9 mouse cellular contexts compared by ENCODE assay signal in the genomic region with DNA sequence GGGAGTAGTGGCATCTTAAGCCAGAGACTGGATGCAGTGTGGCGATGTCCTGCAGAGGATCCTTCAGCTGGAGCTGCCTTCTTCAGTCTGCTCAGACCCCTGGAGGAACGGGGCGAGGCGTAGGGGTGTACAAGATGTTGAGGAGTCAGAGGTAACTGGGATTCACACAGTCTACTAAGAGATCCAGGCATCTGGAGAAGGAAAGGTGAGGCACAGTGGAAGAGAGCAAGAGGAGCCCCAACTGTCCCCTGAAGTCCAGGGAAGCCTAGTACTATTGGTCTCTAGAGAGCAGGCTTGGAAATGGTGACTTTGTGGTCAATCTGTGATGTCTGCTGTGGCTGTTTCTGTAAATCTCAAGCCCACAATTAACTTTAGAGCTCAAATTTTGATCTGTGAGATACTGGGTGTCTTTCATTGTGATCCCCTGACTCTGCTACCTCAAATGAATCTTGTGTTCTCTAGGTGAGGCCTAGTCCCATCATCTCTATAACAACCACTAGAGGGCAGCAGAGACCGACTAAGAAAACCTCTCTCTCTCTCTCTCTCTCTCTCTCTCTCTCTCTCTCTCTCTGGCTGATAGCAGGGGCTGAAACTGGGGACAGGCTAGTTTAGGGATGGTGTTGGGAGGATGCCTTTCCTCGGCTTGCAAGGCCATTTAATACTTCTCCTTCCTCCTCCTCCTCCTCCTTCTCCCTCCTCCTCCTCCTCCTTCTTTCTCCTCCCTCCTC. TPM values are rescaled to one million over a fixed set of nuclear protein-coding genes. Genes with fewer than 3 reads are reported as not detected.
DNase-seq lines count a peak whose midpoint lies in the region; ATAC-seq and TF ChIP-seq lines count a peak whose summit lies in the region.
"Had no signal": no experiment of that assay in that cellular context is flagged by ENCODE, and none has a peak within 500 bp of the region (broad histone marks: within the 10 kb centered on the region; RNA-seq: fewer than 3 reads in every experiment).

No protein-coding gene starts in this region.

- no peak overlapping the region for H3K27ac ChIP-seq in forebrain, postnatal 0 days (ENCODE audit: low read depth, low read length)
- H3K27ac ChIP-seq in midbrain, embryonic 15.5 days, result no peak overlapping the region

- H3K4me3 ChIP-seq in forebrain, postnatal 0 days (ENCODE audit: low read depth, low read length), result no peak overlapping the region
- no peak overlapping the region for H3K4me3 ChIP-seq in midbrain, embryonic 15.5 days

- H3K4me2 ChIP-seq in forebrain, postnatal 0 days (ENCODE audit: low read depth), result no peak overlapping the region
- H3K4me2 ChIP-seq in midbrain, embryonic 15.5 days, result no peak overlapping the region

- 62% methylated on average over 6 of the region's 6 CpGs for WGBS in forebrain, postnatal 0 days
- WGBS in midbrain, embryonic 15.5 days, result 57% methylated on average over 6 of the region's 6 CpGs

- peak; percentile 22 to 29 for DNase-seq in cerebellum, adult 18-20 months
- DNase-seq in cerebellum, adult 9-11 months, result no peak
- peak; percentile 70 for DNase-seq in 416B (ENCODE audit: low read depth)
- peak; percentile 25 for DNase-seq in c-Kit-negative CD71-positive TER-119-positive erythroid progenitor cells, embryonic 14.5 days (ENCODE audit: low read depth, low spot score)
- DNase-seq in forebrain, postnatal 0 days, result peak; percentile 82
- DNase-seq in kidney, postnatal 10 days, result peak; percentile 54
- DNase-seq in spleen, postnatal 10 days (ENCODE audit: low spot score in 2 of 2), result no peak

- ATAC-seq in forebrain, postnatal 0 days, result peak; percentile 84
- ATAC-seq in midbrain, embryonic 15.5 days (replicated peaks), result peak; percentile 82

- no peaks in the 10 kb centered on the region for H3K36me3 ChIP-seq in forebrain, postnatal 0 days (ENCODE audit: insufficient read depth)
- H3K36me3 ChIP-seq in midbrain, embryonic 15.5 days (replicated peaks), result no peaks in the 10 kb centered on the region
- H3K36me3 ChIP-seq: G1E had no signal

- H3K9me3 ChIP-seq in forebrain, postnatal 0 days (ENCODE audit: low read length), result no peaks in the 10 kb centered on the region
- H3K9me3 ChIP-seq in midbrain, embryonic 15.5 days, result no peaks in the 10 kb centered on the region
- H3K9me3 ChIP-seq: G1E had no signal

- peak; percentile 92 for TF ChIP-seq CTCF in forebrain, postnatal 0 days (IDR thresholded peaks at IDR 0.05; ENCODE audit: low read depth)

- H3K4me1 ChIP-seq in forebrain, postnatal 0 days (ENCODE audit: insufficient read depth), result no peaks in the 10 kb centered on the region
- no peaks in the 10 kb centered on the region for H3K4me1 ChIP-seq in midbrain, embryonic 15.5 days

- H3K27me3 ChIP-seq in forebrain, postnatal 0 days (ENCODE audit: insufficient read depth, low read length), result no peaks in the 10 kb centered on the region; the same call in 1 of the 2 replicates
- H3K27me3 ChIP-seq in midbrain, embryonic 15.5 days (replicated peaks), result no peaks in the 10 kb centered on the region

- no peak overlapping the region for H3K9ac ChIP-seq in forebrain, postnatal 0 days
- H3K9ac ChIP-seq in midbrain, embryonic 15.5 days, result no peak overlapping the region

RNA-seq across cellular contexts. Expression of gene Dmrta2, which starts 50.8 kb away (rescaled TPM):
- total RNA-seq in forebrain, postnatal 0 days (2014; rRNA removed), result 6.3 and 7.3 TPM in 2 replicates
- polyA plus RNA-seq in forebrain, postnatal 0 days (2015; fragmentation: Nextera tagmentation; extraction: Ambion mirVana), result 0.87 and 1.4 TPM in 2 replicates
- 1.1 and 1.6 TPM in 2 replicates for polyA plus RNA-seq in midbrain, embryonic 15.5 days (2015; fragmentation: Nextera tagmentation; extraction: Ambion mirVana)

Comparison
In these comparisons a context has a peak if more than half of its experiments do, and no peak if none do; other contexts are left out.
1. DNase-seq: peak in cerebellum, adult 18-20 months (2 of 2), 416B (single experiment), c-Kit-negative CD71-positive TER-119-positive erythroid progenitor cells, embryonic 14.5 days (single experiment), forebrain, postnatal 0 days (single experiment) and kidney, postnatal 10 days (single experiment); none in cerebellum, adult 9-11 months (single experiment) and spleen, postnatal 10 days (0 of 2).